Mouse (Mus musculus) pancreas, adult 10 weeks (tissue): Measurements from ENCODE around the gene Txndc8. TPM values are rescaled to one million over a fixed set of nuclear protein-coding genes. Genes with fewer than 3 reads are reported as not detected.

Source experiments
- polyA plus RNA-seq: library from polyadenylated mRNA; stranded (reverse); fragments of 350-450 nt; fragmentation: Illumina TruSeq; extraction: RNeasy Lipid Tissue Mini Kit (QIAGEN cat#74804); gene quantifications from one replicate; pipeline ENCODE4 v1.2.3, GENCODE M21; 2015; ENCODE audit warnings: low read depth, low replicate concordance; ENCODE audit not compliant: insufficient read depth

Gene Txndc8
- polyA plus RNA-seq, result not detected

GRCm38 (mm10) chr4:58009024-58009423 is at the start of gene Txndc8:
TSS of gene Txndc8 (minus strand) at chr4:58009124.

GRCm38 (mm10) chr4:57956029-57956960 is 52.6 kb downstream of the Txndc8 start, which contains the start of gene Txn1:
TSS of gene Txn1 (minus strand) at chr4:57956411.

Other genes starting within 250 kb of the Txndc8 start
- 2.2 TPM for gene D630039A03Rik, start 92.8 kb downstream of the Txndc8 start, polyA plus RNA-seq
- 55.9 TPM for gene Txn1, start 52.7 kb downstream of the Txndc8 start, polyA plus RNA-seq
- gene Svep1, start 197.7 kb upstream of the Txndc8 start, polyA plus RNA-seq, result 4.9 TPM